Mouse (Mus musculus) spleen, adult 2 months (tissue): ENCODE results near the gene Prx.

Source experiments
- CTCF ChIP-seq: fragments of 200-500 bp; IDR thresholded peaks from 2 replicates; pipeline ENCODE4 v1.5.1; 2011; ENCODE audit warnings: mild to moderate bottlenecking, inconsistent platforms; ENCODE audit not compliant: insufficient read depth, insufficient read length, insufficient replicate concordance; ENCODE audit errors: extremely low read depth
- POLR2A ChIP-seq: fragments of 200-500 bp; IDR thresholded peaks from 2 replicates; pipeline ENCODE4 v1.6.1; 2011; ENCODE audit warnings: low read depth, low read length, inconsistent platforms

GRCm38 (mm10) chr7:27522967-27523366 is 23.8 kb downstream of the Prx start, which contains the start of gene Hipk4:
- TF ChIP-seq POLR2A (no peak), CTCF (no peak)
